In genomic region chr2:16450838-16451665, GRCm38 (mm10) we compare ENCODE assay signal across 8 mouse cellular contexts.
DNase-seq lines count a peak whose midpoint lies in the region; ATAC-seq lines count a peak whose summit lies in the region.

No protein-coding gene starts in this region.

- peak overlapping the region; percentile 19; the same call in 1 of the 2 replicates for H3K4me2 ChIP-seq in limb, embryonic 12.5 days

- peak; percentile 68 for DNase-seq in adrenal gland, postnatal 14 days
- DNase-seq in fat pad, adult 2 months (ENCODE audit: extremely low read depth, low read depth, low spot score), result peak; percentile 81
- DNase-seq in hindbrain, embryonic 10.5 days (ENCODE audit: low spot score), result peak; percentile 12
- DNase-seq in ovary, postnatal 10 days (ENCODE audit: low spot score), result peak; percentile 4
- DNase-seq in frontal cortex, postnatal 36 days (ENCODE audit: low spot score in 2 of 2), result no peak
- no peak for DNase-seq in right cerebral cortex, postnatal 25 days
- DNase-seq in spleen, postnatal 10 days (ENCODE audit: low spot score in 2 of 2), result no peak

- H3K9me3 ChIP-seq in hindbrain, embryonic 10.5 days, result 0 out of 2 replicates have a peak, but pooled peaks cover 2% of the 10 kb centered on the region
- H3K9me3 ChIP-seq in limb, embryonic 12.5 days, result no peaks in the 10 kb centered on the region; the same call in 1 of the 2 replicates

- no peaks in the 10 kb centered on the region for H3K27me3 ChIP-seq in hindbrain, embryonic 10.5 days (ENCODE audit: insufficient read depth, poor library complexity, severe bottlenecking)
- H3K27me3 ChIP-seq in limb, embryonic 12.5 days, result no peaks in the 10 kb centered on the region

- no peak overlapping the region for H3K4me3 ChIP-seq in hindbrain, embryonic 10.5 days
- H3K4me3 ChIP-seq in limb, embryonic 12.5 days (replicated peaks), result no peak overlapping the region

- H3K27ac ChIP-seq in hindbrain, embryonic 10.5 days, result no peak overlapping the region
- H3K27ac ChIP-seq in limb, embryonic 12.5 days, result peak overlapping the region; percentile 69

- H3K36me3 ChIP-seq in hindbrain, embryonic 10.5 days, result no peaks in the 10 kb centered on the region
- no peaks in the 10 kb centered on the region for H3K36me3 ChIP-seq in limb, embryonic 12.5 days

- peaks cover 11% of the 10 kb centered on the region for H3K4me1 ChIP-seq in hindbrain, embryonic 10.5 days (replicated peaks)
- peaks cover 24% of the 10 kb centered on the region for H3K4me1 ChIP-seq in limb, embryonic 12.5 days (replicated peaks)

- no peak overlapping the region for H3K9ac ChIP-seq in limb, embryonic 12.5 days (replicated peaks)

- peak; percentile 85; the same call in 1 of the 2 replicates for ATAC-seq in limb, embryonic 12.5 days (ENCODE audit: insufficient number of reproducible peaks, insufficient read depth, low FRiP score, low TSS enrichment, low read depth)

- 47% methylated on average over 7 of the region's 7 CpGs for WGBS in hindbrain, embryonic 10.5 days
- WGBS in limb, embryonic 12.5 days, result 23% methylated on average over 7 of the region's 7 CpGs

Comparison
In these comparisons a context has a peak if more than half of its experiments do, and no peak if none do; other contexts are left out.
1. DNase-seq: peak in adrenal gland, postnatal 14 days (single experiment), fat pad, adult 2 months (single experiment), hindbrain, embryonic 10.5 days (single experiment) and ovary, postnatal 10 days (single experiment); none in frontal cortex, postnatal 36 days (0 of 2), right cerebral cortex, postnatal 25 days (single experiment) and spleen, postnatal 10 days (0 of 2).